Mouse (Mus musculus) megakaryocyte progenitor cell, adult 5-6 weeks (primary cell): ENCODE measurements around the gene Trrap. TPM values are rescaled to one million over a fixed set of nuclear protein-coding genes. Genes with fewer than 3 reads are reported as not detected.

Experiments used
- ATAC-seq: replicated peaks from 2 replicates; pipeline ENCODE4 v1.8.0; 2016; ENCODE audit warnings: mild to moderate bottlenecking, moderate TSS enrichment, inconsistent platforms; ENCODE audit not compliant: poor library complexity
- total RNA-seq, 2 experiments: library from RNA; stranded (forward) in 1 of 2; stranded (reverse) in 1 of 2; fragments of 157-497, 149-512 nt in 1 of 2; fragments of 200-1000 nt in 1 of 2; gene quantifications; 2 replicates each; pipeline versions ENCODE4 v1.2.3 to v1.2.4; 2015 to 2017

The Trrap gene
- total RNA-seq, 2 experiments from 2014 or later: 36.7 to 67.3 TPM

- no peak for ATAC-seq
Observed at GRCm38 (mm10) chr5:144869466-144869865, 101.9 kb downstream of the Trrap start.

- ATAC-seq: peak; percentile 27; the same call in 1 of the 2 replicates
Observed at GRCm38 (mm10) chr5:144870782-144871181, 103.2 kb downstream of the Trrap start.

GRCm38 (mm10) chr5:144871775-144872174, 104.2 kb downstream of the Trrap start:
- no peak for ATAC-seq

- ATAC-seq: no peak
Observed at GRCm38 (mm10) chr5:144872326-144872725, 104.8 kb downstream of the Trrap start.

- no peak for ATAC-seq
Observed at GRCm38 (mm10) chr5:144872867-144873266, 105.3 kb downstream of the Trrap start.

- no peak for ATAC-seq
Observed at GRCm38 (mm10) chr5:144875227-144875626, 107.7 kb downstream of the Trrap start.

- ATAC-seq: peak; percentile 94
Observed at GRCm38 (mm10) chr5:144875892-144876291, 108.4 kb downstream of the Trrap start.

- ATAC-seq: no peak
Observed at GRCm38 (mm10) chr5:144877021-144877420, 109.5 kb downstream of the Trrap start.

GRCm38 (mm10) chr5:144881670-144882399, 114.3 kb downstream of the Trrap start:
- ATAC-seq: no peak

GRCm38 (mm10) chr5:144884629-144885217, 117.2 kb downstream of the Trrap start:
- ATAC-seq: peak; percentile 39; the same call in 1 of the 2 replicates

GRCm38 (mm10) chr5:144885968-144886650, 118.6 kb downstream of the Trrap start:
- ATAC-seq: no peak

GRCm38 (mm10) chr5:144891276-144891675, 123.7 kb downstream of the Trrap start:
- ATAC-seq: no peak

GRCm38 (mm10) chr5:144897881-144898280, 130.3 kb downstream of the Trrap start:
- ATAC-seq: no peak

- no peak for ATAC-seq
Observed at GRCm38 (mm10) chr5:144898448-144899052, 131.0 kb downstream of the Trrap start.

- no peak for ATAC-seq
Observed at GRCm38 (mm10) chr5:144901035-144901434, 133.5 kb downstream of the Trrap start.

GRCm38 (mm10) chr5:144901791-144902190, 134.3 kb downstream of the Trrap start:
- no peak for ATAC-seq

GRCm38 (mm10) chr5:144904356-144905134, 137.0 kb downstream of the Trrap start:
- ATAC-seq: no peak

- ATAC-seq: peak; percentile 69
Observed at GRCm38 (mm10) chr5:144907591-144907990, 140.1 kb downstream of the Trrap start.
